Mouse (Mus musculus): ENCODE data around the gene Zfp248. TPM values are rescaled to one million over a fixed set of nuclear protein-coding genes. Genes with fewer than 3 reads are reported as not detected.

Zfp248 gene
- polyA plus RNA-seq, 1 experiment from 2014 or later = 4.1 TPM

- H3K36me3 ChIP-seq (ENCODE audit: insufficient read depth, low read length) = peaks cover 12% of the 10 kb centered on the region; the same call in 1 of the 2 replicates
- no peak overlapping the region for H3K4me3 ChIP-seq (replicated peaks; ENCODE audit: low read depth, low read length)
- H3K4me1 ChIP-seq (replicated peaks; ENCODE audit: insufficient read depth, low read length) = no peaks in the 10 kb centered on the region
- peak; percentile 44; the same call in 1 of the 2 replicates for ATAC-seq (replicated peaks; ENCODE audit: low FRiP score, low read depth)
- H3K4me2 ChIP-seq (ENCODE audit: low read length) = peak overlapping the region; percentile 8; the same call in 1 of the 2 replicates
- no peak overlapping the region for H3K27ac ChIP-seq
- 30% methylated on average over 20 of the region's 20 CpGs for WGBS
- peak; percentile 91 for TF ChIP-seq CTCF (IDR thresholded peaks at IDR 0.05; ENCODE audit: low read depth)
- no peak overlapping the region for H3K9ac ChIP-seq (ENCODE audit: low read depth, low read length)
- no peaks in the 10 kb centered on the region for H3K27me3 ChIP-seq (ENCODE audit: insufficient read depth, low read length)
- no peaks in the 10 kb centered on the region for H3K9me3 ChIP-seq (replicated peaks; ENCODE audit: low read length)
- DNase-seq (ENCODE audit: low spot score) = peak; percentile 86
Measured at GRCm38 (mm10) chr6:118379451-118380167, 75.7 kb downstream of the Zfp248 start.

DNA sequence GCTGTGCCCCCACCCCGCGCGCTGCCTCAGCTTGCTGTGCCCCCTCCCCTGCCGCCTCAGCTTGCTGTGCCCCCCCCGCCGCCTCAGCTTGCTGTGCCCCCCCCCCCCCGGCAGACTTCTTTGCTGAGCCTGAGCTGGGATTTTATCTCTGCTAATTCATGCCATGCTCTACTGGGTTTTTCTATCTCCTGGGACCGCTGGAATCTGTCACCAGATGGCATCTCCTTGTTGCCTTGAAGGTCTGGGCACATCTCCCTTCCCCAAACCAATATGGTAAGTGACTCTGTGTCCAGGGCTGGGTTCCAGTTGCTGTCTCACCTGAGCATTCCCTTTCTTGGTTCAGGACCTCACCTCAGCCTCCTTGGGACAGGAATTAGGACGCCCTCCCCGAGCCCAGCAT, 77.7 kb downstream of the Zfp248 start:
- WGBS = 59% methylated on average over 10 of the region's 10 CpGs
- Histone ChIP-seq H3K27ac (no peak overlapping the region), H3K9ac (ENCODE audit: low read depth, low read length) (no peak overlapping the region), H3K9me3 (replicated peaks; ENCODE audit: low read length) (no peaks in the 10 kb centered on the region), H3K4me3 (replicated peaks; ENCODE audit: low read depth, low read length) (no peak overlapping the region), H3K4me2 (ENCODE audit: low read length) (no peak overlapping the region), H3K36me3 (ENCODE audit: insufficient read depth, low read length) (0 out of 2 replicates have a peak, but pooled peaks cover 1% of the 10 kb centered on the region), H3K27me3 (ENCODE audit: insufficient read depth, low read length) (no peaks in the 10 kb centered on the region), H3K4me1 (replicated peaks; ENCODE audit: insufficient read depth, low read length) (no peaks in the 10 kb centered on the region)
- ATAC-seq (replicated peaks; ENCODE audit: low FRiP score, low read depth) (no peak), DNase-seq (ENCODE audit: low spot score) (no peak)
- no peak for TF ChIP-seq CTCF (IDR thresholded peaks at IDR 0.05; ENCODE audit: low read depth)

Small RNAs within 50 kb of the gene (microRNA-seq; reads per million reads assigned to microRNA genes)
- not detected for gene Gm25953

Other genes starting within 250 kb of the Zfp248 start
- 20.5 and 24.3 TPM in 2 replicates for gene Bms1, start 36.1 kb downstream of the Zfp248 start, polyA plus RNA-seq (2015; fragmentation: Nextera tagmentation; extraction: Ambion mirVana)
- gene Zfp9, start 23.8 kb upstream of the Zfp248 start, polyA plus RNA-seq (2015; fragmentation: Nextera tagmentation; extraction: Ambion mirVana) = 3.0 and 3.4 TPM in 2 replicates
- gene Ankrd26, start 106.7 kb upstream of the Zfp248 start, polyA plus RNA-seq (2015; fragmentation: Nextera tagmentation; extraction: Ambion mirVana) = 11.1 and 13.1 TPM in 2 replicates